Mouse (Mus musculus) common myeloid progenitor, adult 5-6 weeks (primary cell): ENCODE results near the gene Plxna1. TPM values are rescaled to one million over a fixed set of nuclear protein-coding genes. Genes with fewer than 3 reads are reported as not detected.

Experiments used
- ATAC-seq: replicated peaks from 2 replicates; pipeline ENCODE4 v1.8.0; 2016; ENCODE audit warnings: low read depth, mild to moderate bottlenecking, moderate TSS enrichment, inconsistent platforms; ENCODE audit not compliant: poor library complexity, severe bottlenecking
- total RNA-seq: library from RNA; stranded (forward); fragments of 200-1000, 187-1606 nt; gene quantifications from 2 replicates; pipeline ENCODE4 v1.2.3, GENCODE M21; 2017

Plxna1 gene
- total RNA-seq, 1 experiment from 2014 or later, result 3.2 TPM

GRCm38 (mm10) chr6:89361418-89362280 is 771 bp downstream of the Plxna1 start:
- ATAC-seq, result no peak; the same call in 1 of the 2 replicates

DNA sequence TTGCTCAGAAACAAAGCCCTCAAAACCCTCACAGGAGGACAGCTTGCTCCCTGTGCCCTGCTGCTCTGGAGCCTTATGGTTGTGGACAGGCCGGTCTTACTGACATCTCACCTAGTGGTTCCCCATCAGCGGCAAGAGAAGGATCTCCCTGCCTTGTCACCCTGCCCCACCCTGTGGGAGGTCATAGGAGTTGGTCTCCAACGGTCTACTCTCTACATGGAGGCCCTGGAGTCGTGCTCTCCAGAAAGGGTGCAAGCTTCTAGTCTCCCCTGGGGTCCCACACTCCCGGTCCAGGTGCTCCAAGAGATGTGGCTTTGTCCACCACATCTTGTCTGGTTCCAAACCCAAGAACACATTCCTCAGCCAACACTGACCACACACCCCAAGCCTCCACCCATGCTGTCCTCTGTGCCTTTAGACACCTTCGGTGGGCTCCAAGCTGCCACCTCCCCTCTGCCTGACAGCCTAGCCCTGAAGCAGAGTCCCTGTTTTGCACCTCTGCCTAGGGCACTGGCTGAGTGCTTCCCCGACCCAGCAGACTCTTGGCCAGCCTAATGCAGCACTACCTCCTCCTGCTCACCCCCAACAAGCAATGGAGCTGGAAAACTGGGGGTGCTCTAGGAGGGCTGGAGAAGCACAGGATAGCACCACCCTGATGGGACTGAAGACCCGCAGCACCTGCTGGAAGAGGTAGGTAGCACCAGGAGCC is 1.6 kb downstream of the Plxna1 start:
- ATAC-seq, result no peak

GRCm38 (mm10) chr6:89359771-89360708 is 2.4 kb downstream of the Plxna1 start:
- ATAC-seq, result no peak

DNA sequence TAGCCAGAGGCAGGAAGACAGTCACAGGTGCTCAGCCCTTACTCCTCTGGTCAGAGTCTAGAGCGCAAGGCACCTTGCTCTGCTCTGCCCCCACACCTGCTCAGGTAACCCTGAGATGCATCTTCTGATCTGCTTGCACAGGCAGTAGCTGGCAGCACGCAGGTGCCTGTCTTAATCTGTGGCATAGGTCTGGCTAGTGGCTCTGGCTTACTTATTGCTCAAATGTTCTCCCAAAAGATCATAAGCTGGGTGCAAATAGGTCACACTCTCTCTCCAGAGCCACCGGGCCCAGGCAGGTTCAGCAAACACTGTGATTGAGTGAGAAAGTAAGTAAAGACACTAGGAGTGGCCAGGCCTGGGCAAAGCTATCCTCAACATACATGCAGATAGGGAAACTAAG is 3.2 kb downstream of the Plxna1 start:
- no peak for ATAC-seq

- no peak for ATAC-seq
Observed at GRCm38 (mm10) chr6:89355661-89356060, 6.8 kb downstream of the Plxna1 start.

DNA sequence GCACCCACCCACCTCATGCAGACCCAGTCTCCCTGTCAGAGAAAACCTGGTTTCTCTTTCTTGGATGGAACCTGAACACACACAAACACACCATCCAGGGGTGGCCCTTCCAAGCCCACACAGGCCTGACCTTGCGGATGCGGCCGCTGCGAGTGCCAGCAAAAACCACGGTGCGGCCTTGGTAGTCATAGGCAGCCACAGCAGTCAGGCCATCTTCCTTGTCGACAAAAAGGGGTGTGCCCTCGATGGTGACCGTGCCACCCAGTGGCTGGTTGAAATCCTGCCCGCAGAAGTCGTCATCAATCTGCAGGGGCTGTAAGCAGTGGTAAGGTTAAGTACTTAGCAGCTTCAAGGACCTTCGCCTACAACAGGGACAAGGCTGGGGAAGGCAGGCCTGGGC is 7.7 kb downstream of the Plxna1 start:
- ATAC-seq, result peak; percentile 52

- ATAC-seq, result no peak
Observed at GRCm38 (mm10) chr6:89354076-89354475, 8.3 kb downstream of the Plxna1 start.

GRCm38 (mm10) chr6:89353101-89353500 is 9.3 kb downstream of the Plxna1 start:
- no peak for ATAC-seq

DNA sequence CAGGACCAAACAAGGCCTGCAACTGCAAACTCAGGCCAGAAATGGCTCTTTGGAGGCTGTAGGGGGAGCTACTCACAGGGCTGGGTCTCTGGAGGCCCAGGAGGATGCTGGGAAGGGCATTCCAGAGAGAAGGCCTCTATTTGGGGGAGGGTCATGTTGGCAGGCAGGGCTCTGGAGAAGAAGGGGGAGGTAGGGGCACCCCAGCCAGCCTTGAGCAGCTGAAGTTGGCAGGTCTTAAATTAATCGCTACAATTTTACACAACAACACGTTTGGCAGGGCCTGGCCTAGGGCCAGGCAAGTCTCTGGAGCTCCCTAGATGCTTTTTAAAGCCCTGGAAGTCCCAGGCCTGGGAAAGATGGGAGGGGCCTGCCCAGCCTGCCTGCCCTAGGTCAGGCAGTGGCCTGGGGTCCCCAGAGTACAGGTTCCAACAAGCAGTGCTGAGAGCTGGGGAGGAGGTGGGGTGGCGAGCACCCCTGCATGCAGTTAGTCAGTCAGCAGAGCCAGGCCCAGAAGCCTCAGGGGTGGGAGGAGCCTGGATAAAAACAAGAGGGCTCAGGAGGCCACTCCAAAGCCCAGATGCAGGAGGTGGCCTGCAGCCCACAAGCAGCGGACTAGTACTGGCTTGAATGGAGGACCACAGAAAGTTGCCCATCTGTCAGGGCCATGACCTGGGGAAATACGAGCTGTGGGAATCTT is 10.8 kb downstream of the Plxna1 start:
- no peak for ATAC-seq

GRCm38 (mm10) chr6:89350520-89350919 is 11.9 kb downstream of the Plxna1 start:
- no peak for ATAC-seq

DNA sequence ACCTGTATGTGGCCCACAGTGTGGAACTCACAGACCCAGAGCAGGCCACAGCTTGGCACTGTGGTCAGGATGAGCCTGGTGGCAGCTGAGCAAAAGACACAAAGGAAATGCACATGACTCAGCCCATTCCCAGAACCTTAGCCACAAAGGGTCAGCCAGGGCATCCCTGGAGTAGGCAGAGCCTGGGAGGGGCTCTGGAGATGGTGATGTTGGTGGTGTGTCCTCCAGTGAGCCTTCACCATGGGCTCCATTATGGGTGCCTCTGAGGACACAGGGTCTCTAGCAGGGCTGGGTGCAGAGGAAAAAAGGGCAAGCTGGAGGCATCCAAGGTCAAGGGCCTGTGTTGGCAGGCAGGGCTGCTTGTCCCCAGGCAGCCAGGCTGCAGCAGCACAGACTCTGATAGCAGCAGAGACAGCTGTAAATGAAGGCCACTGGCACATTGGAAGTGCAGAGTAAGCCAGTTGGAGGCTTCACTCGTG is 12.3 kb downstream of the Plxna1 start:
- ATAC-seq, result no peak

DNA sequence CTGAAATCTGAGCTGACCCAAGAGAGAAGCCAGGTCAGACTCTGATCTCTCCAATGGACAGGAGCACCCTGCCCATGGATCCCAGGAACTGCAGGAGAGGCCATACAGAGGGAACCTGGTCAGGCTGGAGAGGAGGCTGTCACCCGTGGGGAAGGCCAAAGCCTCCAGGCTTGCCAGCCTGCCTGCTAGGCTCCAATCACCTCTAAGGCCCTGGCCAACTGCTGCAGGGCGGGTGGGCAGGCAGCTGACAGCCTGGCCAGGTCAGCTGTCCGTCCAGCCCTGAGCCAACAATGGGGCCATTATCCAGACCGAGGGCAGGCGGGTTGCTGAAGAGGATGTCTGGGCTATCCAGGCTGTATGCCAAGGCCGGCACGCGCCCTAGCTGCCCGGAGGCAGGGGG is 14.1 kb downstream of the Plxna1 start:
- no peak for ATAC-seq

GRCm38 (mm10) chr6:89347792-89348191 is 14.6 kb downstream of the Plxna1 start:
- no peak for ATAC-seq

- ATAC-seq, result no peak
Observed at GRCm38 (mm10) chr6:89345855-89346254, 16.6 kb downstream of the Plxna1 start.

GRCm38 (mm10) chr6:89345486-89345785 is 17.0 kb downstream of the Plxna1 start:
- no peak for ATAC-seq

GRCm38 (mm10) chr6:89344613-89345485 is 17.6 kb downstream of the Plxna1 start:
- ATAC-seq, result peak; percentile 64

DNA sequence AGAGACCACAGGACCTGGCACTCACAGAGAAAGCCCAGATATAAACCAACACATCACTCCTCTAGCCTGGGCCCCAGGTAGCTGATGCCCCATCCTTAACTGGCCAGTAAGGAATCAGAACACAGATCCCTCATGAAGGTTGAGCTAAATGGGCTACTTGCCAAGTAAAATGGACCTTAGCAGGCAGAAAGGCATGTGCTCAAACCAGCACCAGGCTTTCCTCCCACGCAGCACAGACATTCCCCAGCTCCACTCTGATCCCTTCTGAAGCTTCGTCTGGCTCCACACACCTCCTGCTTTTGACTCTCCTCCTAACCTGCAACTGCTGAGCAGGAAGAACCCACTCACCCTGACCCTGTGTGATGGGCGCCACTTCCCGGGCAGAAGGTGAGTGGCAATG is 20.4 kb downstream of the Plxna1 start:
- ATAC-seq, result no peak

DNA sequence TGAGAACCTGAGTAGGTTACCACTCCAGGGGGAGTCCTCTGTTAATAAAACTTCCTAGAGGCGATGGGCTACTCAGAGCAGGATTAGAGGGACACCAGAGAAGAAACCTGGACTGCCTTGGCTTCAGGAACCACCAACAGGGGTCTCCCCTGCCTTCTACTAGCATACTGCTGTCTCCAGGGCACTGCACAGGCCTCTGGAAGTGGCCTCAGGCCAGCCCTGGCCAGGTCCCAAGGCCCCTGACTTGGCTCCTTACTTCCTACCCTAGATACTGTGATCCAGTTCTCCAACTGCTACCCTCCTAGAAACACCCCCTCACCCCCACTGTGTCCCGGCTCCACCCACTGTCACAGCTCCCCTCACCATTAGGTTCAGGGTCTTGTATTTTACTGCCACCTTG is 23.0 kb downstream of the Plxna1 start:
- no peak for ATAC-seq

GRCm38 (mm10) chr6:89338733-89339132 is 23.7 kb downstream of the Plxna1 start:
- no peak for ATAC-seq
